Comparison of ENCODE assay signal across 21 mouse cellular contexts in the genomic region with DNA sequence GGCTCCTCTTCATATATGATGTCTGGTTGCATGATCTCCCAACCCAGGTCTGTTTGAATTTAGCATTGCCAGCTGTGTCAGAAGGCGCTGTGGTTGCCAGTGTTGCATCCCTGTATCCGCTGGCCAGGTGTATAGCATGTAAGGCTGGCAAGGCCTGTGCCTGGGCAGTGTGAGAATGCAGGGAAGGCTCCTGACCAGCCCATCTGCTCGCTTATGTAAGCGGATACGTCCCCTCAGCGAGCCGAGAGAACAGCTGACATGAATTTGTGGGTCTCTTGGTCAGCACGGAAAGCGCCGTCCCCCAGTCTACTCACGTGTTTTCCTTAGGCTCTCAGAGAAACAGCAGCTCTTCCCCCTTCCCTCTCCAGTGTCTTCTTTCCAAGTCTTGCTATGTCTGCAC.
DNase-seq lines count a peak whose midpoint lies in the region; ATAC-seq and TF ChIP-seq lines count a peak whose summit lies in the region.
"Had no signal": no experiment of that assay in that cellular context is flagged by ENCODE, and none has a peak within 500 bp of the region (broad histone marks: within the 10 kb centered on the region; RNA-seq: fewer than 3 reads in every experiment).

No protein-coding gene starts in this region.

- H3K9ac ChIP-seq in embryonic facial prominence, embryonic 14.5 days (ENCODE audit: low read depth, low read length): no peak overlapping the region
- H3K9ac ChIP-seq: forebrain, embryonic 15.5 days; heart, embryonic 15.5 days; hindbrain, embryonic 15.5 days had no signal

- 58% methylated on average over 11 of the region's 11 CpGs for WGBS in embryonic facial prominence, embryonic 10.5 days
- 55% methylated on average over 11 of the region's 11 CpGs for WGBS in embryonic facial prominence, embryonic 14.5 days

- DNase-seq in gastrocnemius, adult 2 months: peak; percentile 16
- DNase-seq in gastrocnemius, postnatal 4 days (ENCODE audit: low spot score in 2 of 2): no peak
- DNase-seq in embryo, embryonic 10.5 days (ENCODE audit: low spot score): peak; percentile 29
- peak; percentile 48 for DNase-seq in embryonic facial prominence, embryonic 10.5 days (ENCODE audit: low spot score)
- DNase-seq in embryonic facial prominence, embryonic 14.5 days (ENCODE audit: low spot score): peak; percentile 70
- no peak for DNase-seq in cerebellum, postnatal 36 days
- DNase-seq in urinary bladder, adult 18-20 months (ENCODE audit: low spot score in 2 of 2): no peak
- no peak for DNase-seq in heart, postnatal 25 days (ENCODE audit: low spot score)
- DNase-seq: adrenal gland, postnatal 10 days; cerebellum, adult 11-12 months; cerebellum, adult 9-10 months; cerebellum, postnatal 25 days; gastrocnemius, postnatal 10 days; heart, adult 2 months; heart, postnatal 14 days had no signal

- no peak overlapping the region for H3K27ac ChIP-seq in gastrocnemius, adult 2 months
- H3K27ac ChIP-seq in embryonic facial prominence, embryonic 10.5 days (replicated peaks): 0 out of 2 replicates have a peak overlapping the region, but pooled peaks have one; percentile 5
- no peak overlapping the region for H3K27ac ChIP-seq in embryonic facial prominence, embryonic 14.5 days (replicated peaks; ENCODE audit: low read depth, low read length)
- H3K27ac ChIP-seq: forebrain, embryonic 15.5 days; heart, adult 2 months; heart, embryonic 15.5 days; hindbrain, embryonic 10.5 days; hindbrain, embryonic 15.5 days had no signal

- H3K27me3 ChIP-seq in embryonic facial prominence, embryonic 10.5 days (replicated peaks; ENCODE audit: low read depth, poor library complexity, severe bottlenecking): no peaks in the 10 kb centered on the region
- no peaks in the 10 kb centered on the region for H3K27me3 ChIP-seq in embryonic facial prominence, embryonic 14.5 days (replicated peaks; ENCODE audit: control insufficient read depth, insufficient read depth, low read length)
- H3K27me3 ChIP-seq: heart, embryonic 15.5 days had no signal

- TF ChIP-seq CTCF in gastrocnemius, adult 2 months (IDR thresholded peaks at IDR 0.05): no peak

- H3K4me1 ChIP-seq in embryonic facial prominence, embryonic 10.5 days: peaks cover 15% of the 10 kb centered on the region
- H3K4me1 ChIP-seq in embryonic facial prominence, embryonic 14.5 days (ENCODE audit: control insufficient read depth, insufficient read depth, low read length): no peaks in the 10 kb centered on the region
- H3K4me1 ChIP-seq: heart, embryonic 15.5 days; hindbrain, embryonic 10.5 days had no signal

- H3K36me3 ChIP-seq in embryonic facial prominence, embryonic 10.5 days (replicated peaks): no peaks in the 10 kb centered on the region
- H3K36me3 ChIP-seq in embryonic facial prominence, embryonic 14.5 days (ENCODE audit: control insufficient read depth, insufficient read depth, low read length): no peaks in the 10 kb centered on the region
- H3K36me3 ChIP-seq: forebrain, embryonic 15.5 days; heart, embryonic 15.5 days; hindbrain, embryonic 10.5 days; hindbrain, embryonic 15.5 days had no signal

- intact Hi-C loops in gastrocnemius, adult 2 months (cut with DNase I): no loop called here
- intact Hi-C loops in heart, postnatal 25 days (cut with DNase I): loop anchor here (10.0 kb wide), 1 partner anchor 872 kb away; no protein-coding TSS in a partner anchor

- H3K4me3 ChIP-seq in gastrocnemius, adult 2 months: no peak overlapping the region
- no peak overlapping the region for H3K4me3 ChIP-seq in embryonic facial prominence, embryonic 10.5 days
- H3K4me3 ChIP-seq in embryonic facial prominence, embryonic 14.5 days (ENCODE audit: low read depth, low read length): no peak overlapping the region
- H3K4me3 ChIP-seq: forebrain, embryonic 15.5 days; heart, adult 2 months; heart, embryonic 15.5 days; hindbrain, embryonic 10.5 days; hindbrain, embryonic 15.5 days had no signal

- H3K4me2 ChIP-seq in embryonic facial prominence, embryonic 14.5 days (ENCODE audit: low read depth, low read length): no peak overlapping the region
- H3K4me2 ChIP-seq: forebrain, embryonic 15.5 days; heart, embryonic 11.5 days; heart, embryonic 15.5 days; hindbrain, embryonic 15.5 days had no signal

- no peaks in the 10 kb centered on the region for H3K9me3 ChIP-seq in embryonic facial prominence, embryonic 10.5 days
- H3K9me3 ChIP-seq in embryonic facial prominence, embryonic 14.5 days (ENCODE audit: control insufficient read depth, low read length): no peaks in the 10 kb centered on the region
- H3K9me3 ChIP-seq: forebrain, embryonic 15.5 days; heart, embryonic 15.5 days; hindbrain, embryonic 10.5 days; hindbrain, embryonic 15.5 days had no signal

- peak; percentile 53 for ATAC-seq in embryonic facial prominence, embryonic 14.5 days (ENCODE audit: low read depth)
- ATAC-seq: forebrain, embryonic 15.5 days; intestine, embryonic 16.5 days had no signal

Comparison
In these comparisons a context has a peak if more than half of its experiments do, and no peak if none do; other contexts are left out.
1. DNase-seq: peak in gastrocnemius, adult 2 months (single experiment), embryo, embryonic 10.5 days (single experiment), embryonic facial prominence, embryonic 10.5 days (single experiment) and embryonic facial prominence, embryonic 14.5 days (single experiment); none in gastrocnemius, postnatal 4 days (0 of 2), cerebellum, postnatal 36 days (0 of 2), urinary bladder, adult 18-20 months (0 of 2) and heart, postnatal 25 days (single experiment).